Mouse (Mus musculus): ENCODE measurements at regions not wholly inside any gene's neighbourhood (a gene's known extent, or its start where the extent isn't known, plus 50 kb on each side); places are given as distances from the start of the nearest gene placed in this dataset.

DNA sequence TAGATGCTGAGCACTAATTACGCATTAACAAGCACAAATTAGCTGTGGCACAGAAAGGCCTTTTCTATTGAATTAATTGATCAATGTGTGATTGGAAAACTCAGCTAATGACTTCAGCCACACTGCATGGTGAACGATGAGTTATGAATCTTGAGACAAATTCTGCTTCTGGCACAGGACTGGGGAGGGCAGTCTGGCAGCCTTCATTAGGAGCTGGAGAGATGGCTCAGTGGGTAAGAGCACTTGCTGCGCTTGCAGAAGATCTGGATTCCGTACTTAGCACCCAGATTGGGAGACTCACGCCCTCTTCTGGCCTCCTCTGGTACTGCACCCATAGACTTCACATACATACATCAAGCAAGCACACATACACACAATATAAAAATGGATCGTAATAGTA, 793.3 kb downstream of the Tmem132b start:
- no peak for ATAC-seq
- 73% methylated on average over 6 of the region's 6 CpGs for WGBS
- no peaks in the 10 kb centered on the region for H3K4me1 ChIP-seq (ENCODE audit: control insufficient read depth, insufficient read depth, low read length)

GRCm38 (mm10) chr5:126328276-126328675, 796.7 kb downstream of the Tmem132b start:
- Histone ChIP-seq H3K9ac (ENCODE audit: low read depth, low read length) (no peak overlapping the region), H3K4me3 (ENCODE audit: low read length) (no peak overlapping the region), H3K4me2 (ENCODE audit: low read depth, low read length) (no peak overlapping the region), H3K9me3 (ENCODE audit: control insufficient read depth, low read length) (peaks cover 6% of the 10 kb centered on the region; the same call in 1 of the 2 replicates), H3K4me1 (ENCODE audit: control insufficient read depth, insufficient read depth, low read length) (no peaks in the 10 kb centered on the region), H3K27me3 (replicated peaks; ENCODE audit: control insufficient read depth, insufficient read depth, low read length) (no peaks in the 10 kb centered on the region), H3K36me3 (ENCODE audit: control insufficient read depth, insufficient read depth, low read length) (no peaks in the 10 kb centered on the region), H3K27ac (ENCODE audit: low read length) (no peak overlapping the region)
- ATAC-seq, result no peak
- WGBS, result 39% methylated on average over 3 of the region's 3 CpGs

More for the DNA sequence above, 793.3 kb downstream of the Tmem132b start:
- H3K36me3 ChIP-seq (ENCODE audit: control insufficient read depth, insufficient read depth, low read length), result no peaks in the 10 kb centered on the region
- H3K27ac ChIP-seq (ENCODE audit: low read length), result no peak overlapping the region
- H3K4me2 ChIP-seq (ENCODE audit: low read depth, low read length), result no peak overlapping the region
- no peak overlapping the region for H3K4me3 ChIP-seq (ENCODE audit: low read length)
- H3K9ac ChIP-seq (ENCODE audit: low read depth, low read length), result no peak overlapping the region
- peaks cover 6% of the 10 kb centered on the region; the same call in 1 of the 2 replicates for H3K9me3 ChIP-seq (ENCODE audit: control insufficient read depth, low read length)
- H3K27me3 ChIP-seq (replicated peaks; ENCODE audit: control insufficient read depth, insufficient read depth, low read length), result no peaks in the 10 kb centered on the region

DNA sequence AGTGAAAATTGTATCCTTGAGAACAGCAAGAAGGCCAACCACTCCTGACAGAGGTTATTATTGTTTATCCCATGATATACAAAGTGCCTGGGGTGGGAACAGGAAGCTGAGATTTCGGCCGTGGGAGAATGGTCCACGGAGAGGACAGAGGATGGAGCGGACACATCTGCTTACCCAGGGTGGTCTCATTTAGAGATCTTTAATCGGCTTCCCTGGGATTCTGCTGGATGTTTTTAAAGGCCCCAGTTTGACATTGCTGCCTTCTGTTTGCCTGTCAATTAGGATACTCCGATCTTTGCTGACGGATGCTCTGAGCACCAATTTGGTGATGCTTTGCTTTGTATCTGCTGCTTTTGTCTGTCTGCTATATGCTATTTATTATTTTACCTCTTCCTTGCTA, 803.5 kb downstream of the Tmem132b start:
- no peak overlapping the region for H3K9ac ChIP-seq (ENCODE audit: low read depth, low read length)
- no peak for ATAC-seq
- no peak overlapping the region for H3K4me2 ChIP-seq (ENCODE audit: low read depth, low read length)
- WGBS, result 50% methylated on average over 7 of the region's 7 CpGs
- no peaks in the 10 kb centered on the region for H3K9me3 ChIP-seq (ENCODE audit: control insufficient read depth, low read length)
- H3K4me1 ChIP-seq (ENCODE audit: control insufficient read depth, insufficient read depth, low read length), result no peaks in the 10 kb centered on the region
- no peaks in the 10 kb centered on the region for H3K36me3 ChIP-seq (ENCODE audit: control insufficient read depth, insufficient read depth, low read length)
- H3K4me3 ChIP-seq (ENCODE audit: low read length), result no peak overlapping the region
- H3K27ac ChIP-seq (ENCODE audit: low read length), result no peak overlapping the region
- no peaks in the 10 kb centered on the region for H3K27me3 ChIP-seq (replicated peaks; ENCODE audit: control insufficient read depth, insufficient read depth, low read length)

GRCm38 (mm10) chr5:126335553-126336520, 804.3 kb downstream of the Tmem132b start:
- Histone ChIP-seq H3K4me3 (ENCODE audit: low read length) (no peak overlapping the region), H3K9me3 (ENCODE audit: control insufficient read depth, low read length) (no peaks in the 10 kb centered on the region), H3K27me3 (replicated peaks; ENCODE audit: control insufficient read depth, insufficient read depth, low read length) (no peaks in the 10 kb centered on the region), H3K4me2 (ENCODE audit: low read depth, low read length) (no peak overlapping the region), H3K9ac (ENCODE audit: low read depth, low read length) (no peak overlapping the region), H3K36me3 (ENCODE audit: control insufficient read depth, insufficient read depth, low read length) (no peaks in the 10 kb centered on the region), H3K27ac (ENCODE audit: low read length) (no peak overlapping the region), H3K4me1 (ENCODE audit: control insufficient read depth, insufficient read depth, low read length) (no peaks in the 10 kb centered on the region)
- WGBS, result 58% methylated on average over 6 of the region's 6 CpGs
- no peak for ATAC-seq

- WGBS, result 73% methylated on average over 1 of the region's 1 CpGs
- H3K4me2 ChIP-seq (ENCODE audit: low read depth, low read length), result no peak overlapping the region
- H3K9me3 ChIP-seq (ENCODE audit: control insufficient read depth, low read length), result no peaks in the 10 kb centered on the region
- no peak overlapping the region for H3K9ac ChIP-seq (ENCODE audit: low read depth, low read length)
- no peak overlapping the region for H3K27ac ChIP-seq (ENCODE audit: low read length)
- H3K4me1 ChIP-seq (ENCODE audit: control insufficient read depth, insufficient read depth, low read length), result no peaks in the 10 kb centered on the region
- no peak for ATAC-seq
- H3K27me3 ChIP-seq (replicated peaks; ENCODE audit: control insufficient read depth, insufficient read depth, low read length), result no peaks in the 10 kb centered on the region
- H3K4me3 ChIP-seq (ENCODE audit: low read length), result no peak overlapping the region
- no peaks in the 10 kb centered on the region for H3K36me3 ChIP-seq (ENCODE audit: control insufficient read depth, insufficient read depth, low read length)
Measured at GRCm38 (mm10) chr5:126337884-126338283, 806.3 kb downstream of the Tmem132b start.

GRCm38 (mm10) chr5:126343570-126343969, 812.0 kb downstream of the Tmem132b start:
- Histone ChIP-seq H3K36me3 (ENCODE audit: control insufficient read depth, insufficient read depth, low read length) (no peaks in the 10 kb centered on the region), H3K27ac (ENCODE audit: low read length) (no peak overlapping the region), H3K4me2 (ENCODE audit: low read depth, low read length) (no peak overlapping the region), H3K4me1 (ENCODE audit: control insufficient read depth, insufficient read depth, low read length) (no peaks in the 10 kb centered on the region), H3K9me3 (ENCODE audit: control insufficient read depth, low read length) (no peaks in the 10 kb centered on the region), H3K9ac (ENCODE audit: low read depth, low read length) (no peak overlapping the region), H3K27me3 (replicated peaks; ENCODE audit: control insufficient read depth, insufficient read depth, low read length) (no peaks in the 10 kb centered on the region), H3K4me3 (ENCODE audit: low read length) (no peak overlapping the region)
- whole genome bisulfite sequencing, result 85% methylated on average over 9 of the region's 9 CpGs
- no peak for ATAC-seq

- 91% methylated on average over 2 of the region's 2 CpGs for WGBS
- Histone ChIP-seq H3K9me3 (ENCODE audit: control insufficient read depth, low read length) (no peaks in the 10 kb centered on the region), H3K27me3 (replicated peaks; ENCODE audit: control insufficient read depth, insufficient read depth, low read length) (no peaks in the 10 kb centered on the region), H3K27ac (ENCODE audit: low read length) (no peak overlapping the region), H3K36me3 (ENCODE audit: control insufficient read depth, insufficient read depth, low read length) (no peaks in the 10 kb centered on the region), H3K9ac (ENCODE audit: low read depth, low read length) (no peak overlapping the region), H3K4me1 (ENCODE audit: control insufficient read depth, insufficient read depth, low read length) (no peaks in the 10 kb centered on the region), H3K4me3 (ENCODE audit: low read length) (no peak overlapping the region), H3K4me2 (ENCODE audit: low read depth, low read length) (no peak overlapping the region)
- no peak for ATAC-seq
Measured at GRCm38 (mm10) chr5:126350936-126351335, 819.4 kb downstream of the Tmem132b start.

- H3K9me3 ChIP-seq (ENCODE audit: control insufficient read depth, low read length), result no peaks in the 10 kb centered on the region
- H3K27ac ChIP-seq (ENCODE audit: low read length), result no peak overlapping the region
- no peaks in the 10 kb centered on the region for H3K36me3 ChIP-seq (ENCODE audit: control insufficient read depth, insufficient read depth, low read length)
- ATAC-seq, result no peak
- H3K4me3 ChIP-seq (ENCODE audit: low read length), result no peak overlapping the region
- H3K9ac ChIP-seq (ENCODE audit: low read depth, low read length), result no peak overlapping the region
- WGBS, result 90% methylated on average over 2 of the region's 2 CpGs
- H3K4me1 ChIP-seq (ENCODE audit: control insufficient read depth, insufficient read depth, low read length), result no peaks in the 10 kb centered on the region
- H3K27me3 ChIP-seq (replicated peaks; ENCODE audit: control insufficient read depth, insufficient read depth, low read length), result no peaks in the 10 kb centered on the region
- H3K4me2 ChIP-seq (ENCODE audit: low read depth, low read length), result no peak overlapping the region
Measured at GRCm38 (mm10) chr5:126369436-126369835, 837.9 kb downstream of the Tmem132b start.

DNA sequence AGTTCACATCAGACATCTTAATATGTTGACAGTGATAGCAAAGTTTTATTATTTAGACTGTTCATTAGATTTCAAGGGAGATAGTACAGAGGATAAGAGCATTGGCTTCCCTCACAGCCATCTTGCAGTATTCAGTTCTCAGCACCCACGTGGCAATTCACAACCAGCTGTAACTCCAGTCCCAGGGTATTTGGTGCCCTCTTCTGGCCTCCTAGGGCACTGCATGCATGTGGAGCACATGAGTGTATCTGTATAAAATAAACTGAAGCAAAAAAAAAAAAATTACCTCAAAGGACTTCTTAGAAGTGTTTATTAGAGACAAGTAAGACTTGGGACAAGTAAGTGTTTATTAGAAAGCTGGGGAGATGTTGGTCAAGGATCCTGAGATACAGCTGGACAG, 849.3 kb upstream of the Tmem132c start:
- WGBS, result 55% methylated on average over 1 of the region's 1 CpGs
- H3K4me1 ChIP-seq (ENCODE audit: control insufficient read depth, insufficient read depth, low read length), result no peaks in the 10 kb centered on the region
- no peak overlapping the region for H3K4me3 ChIP-seq (ENCODE audit: low read length)
- no peak for ATAC-seq
- no peak overlapping the region for H3K27ac ChIP-seq (ENCODE audit: low read length)
- no peak overlapping the region for H3K4me2 ChIP-seq (ENCODE audit: low read depth, low read length)
- H3K36me3 ChIP-seq (ENCODE audit: control insufficient read depth, insufficient read depth, low read length), result no peaks in the 10 kb centered on the region
- no peaks in the 10 kb centered on the region for H3K27me3 ChIP-seq (replicated peaks; ENCODE audit: control insufficient read depth, insufficient read depth, low read length)
- H3K9ac ChIP-seq (ENCODE audit: low read depth, low read length), result no peak overlapping the region
- no peaks in the 10 kb centered on the region for H3K9me3 ChIP-seq (ENCODE audit: control insufficient read depth, low read length)
